Mouse (Mus musculus) myocyte (in vitro differentiated cells): ENCODE results near the gene Dusp18. TPM values are rescaled to one million over a fixed set of nuclear protein-coding genes. Genes with fewer than 3 reads are reported as not detected.

Experiments used
- H3K27me3 ChIP-seq: one replicate; pipeline ENCODE4 v1.6.1; 2011; ENCODE audit not compliant: control insufficient read depth, insufficient read depth, insufficient read length
- H3K36me3 ChIP-seq: one replicate; pipeline ENCODE4 v1.6.1; 2011; ENCODE audit not compliant: control insufficient read depth, insufficient read depth
- H3K4me2 ChIP-seq: one replicate; pipeline ENCODE4 v1.6.1; 2011; ENCODE audit warnings: low read depth, control low read depth
- H3K4me3 ChIP-seq: one replicate; pipeline ENCODE4 v1.5.1; 2011; ENCODE audit warnings: mild to moderate bottlenecking, control low read depth, moderate library complexity
- H3K79me2 ChIP-seq: one replicate; pipeline ENCODE4 v1.6.1; 2011; ENCODE audit not compliant: control insufficient read depth, insufficient read depth
- H3ac ChIP-seq: one replicate; pipeline ENCODE4 v1.6.1; 2011; ENCODE audit not compliant: control insufficient read depth, insufficient read length
- CEBPB ChIP-seq: IDR thresholded peaks from 2 replicates; pipeline ENCODE4 v1.6.1; 2011; ENCODE audit warnings: mild to moderate bottlenecking, moderate library complexity; ENCODE audit not compliant: poor library complexity, insufficient read depth, severe bottlenecking
- E2F4 ChIP-seq: IDR thresholded peaks from one replicate; pipeline ENCODE4 v1.6.1; 2011; ENCODE audit warnings: mild to moderate bottlenecking, control low read depth, moderate library complexity; ENCODE audit not compliant: insufficient read depth
- MAX ChIP-seq: IDR thresholded peaks from one replicate; pipeline ENCODE4 v1.6.1; 2011; ENCODE audit warnings: low read depth, mild to moderate bottlenecking, control low read depth
- MYOD1 ChIP-seq, 3 experiments: IDR thresholded peaks; one replicate each; pipeline ENCODE4 v1.6.1; 2011; ENCODE audit warnings: control low read depth in 2 of 3, low read depth in 2 of 3, mild to moderate bottlenecking in 2 of 3, moderate library complexity in 1 of 3; ENCODE audit not compliant: insufficient read length in 2 of 3, control insufficient read depth in 1 of 3
- MYOG ChIP-seq, 3 experiments: IDR thresholded peaks; one replicate each; pipeline ENCODE4 v1.6.1; 2011; ENCODE audit warnings: control low read depth in 2 of 3, low read depth in 2 of 3, mild to moderate bottlenecking in 2 of 3; ENCODE audit not compliant: insufficient read length in 2 of 3, control insufficient read depth in 1 of 3, insufficient read depth in 1 of 3
- POLR2A ChIP-seq: IDR thresholded peaks from one replicate; pipeline ENCODE4 v1.6.1; 2011; ENCODE audit warnings: low read depth, mild to moderate bottlenecking, control low read depth, moderate library complexity; ENCODE audit not compliant: insufficient read length
- POLR2AphosphoS2 ChIP-seq: IDR thresholded peaks from one replicate; pipeline ENCODE4 v1.6.1; 2011; ENCODE audit warnings: low read depth, control low read depth; ENCODE audit not compliant: insufficient read length
- REST ChIP-seq: IDR thresholded peaks from one replicate; pipeline ENCODE4 v1.6.1; 2011; ENCODE audit warnings: mild to moderate bottlenecking, control low read depth, moderate library complexity; ENCODE audit not compliant: insufficient read depth, insufficient read length
- SRF ChIP-seq: IDR thresholded peaks from one replicate; pipeline ENCODE4 v1.6.1; 2011; ENCODE audit warnings: low read depth; ENCODE audit not compliant: control insufficient read depth, insufficient read length
- TCF12 ChIP-seq: IDR thresholded peaks from one replicate; pipeline ENCODE4 v1.6.1; 2011; ENCODE audit warnings: mild to moderate bottlenecking, control low read depth; ENCODE audit not compliant: poor library complexity, insufficient read depth, severe bottlenecking
- TCF3 ChIP-seq: IDR thresholded peaks from one replicate; pipeline ENCODE4 v1.6.1; 2011; ENCODE audit warnings: low read depth, control low read depth; ENCODE audit not compliant: insufficient read length
- USF1 ChIP-seq: IDR thresholded peaks from one replicate; pipeline ENCODE4 v1.6.1; 2011; ENCODE audit warnings: low read depth, mild to moderate bottlenecking, control low read depth, moderate library complexity
- polyA plus RNA-seq: library from polyadenylated mRNA; unstranded; fragments of >200 nt; fragmentation: generic; extraction: Trizol; gene quantifications from one replicate; pipeline ENCODE4 v1.2.1, GENCODE M21; 2012; ENCODE audit warnings: missing spikeins

The Dusp18 gene
- polyA plus RNA-seq, 1 experiment = 26.5 TPM

GRCm38 (mm10) chr11:3862661-3863453 lies 32.2 kb upstream of the Dusp18 start:
- H3ac ChIP-seq = no peak overlapping the region
- TF ChIP-seq TCF12 = no peak
- no peak for TF ChIP-seq TCF3
- no peak for TF ChIP-seq POLR2A
- TF ChIP-seq REST = no peak
- TF ChIP-seq SRF = no peak
- no peak for TF ChIP-seq MYOD1 (IDR thresholded peaks at IDR 0.05; ENCODE audit: control insufficient read depth in 1 of 3, insufficient read length in 2 of 3, low read depth in 2 of 3)
- no peak for TF ChIP-seq MAX
- TF ChIP-seq POLR2AphosphoS2 = no peak
- TF ChIP-seq USF1 = no peak
- no peak for TF ChIP-seq E2F4
- TF ChIP-seq MYOG (IDR thresholded peaks at IDR 0.05; ENCODE audit: control insufficient read depth in 1 of 3, insufficient read depth in 1 of 3, insufficient read length in 2 of 3, low read depth in 2 of 3) = no peak
- TF ChIP-seq CEBPB = no peak
- H3K79me2 ChIP-seq = no peaks in the 10 kb centered on the region
- no peaks in the 10 kb centered on the region for H3K36me3 ChIP-seq
- peak overlapping the region; percentile 27 for H3K4me3 ChIP-seq
- peak overlapping the region; percentile 70 for H3K4me2 ChIP-seq
- no peaks in the 10 kb centered on the region for H3K27me3 ChIP-seq

- peak within 1 kb of the TSS; percentile 27 for H3K4me3 ChIP-seq
- peak; percentile 75 for TF ChIP-seq POLR2A
- peak; percentile 62 for TF ChIP-seq POLR2AphosphoS2
- peak in 1 of 3 experiments; percentile 25 for TF ChIP-seq MYOD1 (IDR thresholded peaks at IDR 0.05; ENCODE audit: control insufficient read depth in 1 of 3, insufficient read length in 2 of 3, low read depth in 2 of 3)
- no peak for TF ChIP-seq USF1
- peak in 1 of 3 experiments; percentile 50 for TF ChIP-seq MYOG (IDR thresholded peaks at IDR 0.05; ENCODE audit: control insufficient read depth in 1 of 3, insufficient read depth in 1 of 3, insufficient read length in 2 of 3, low read depth in 2 of 3)
- no peaks in the 10 kb centered on the region for H3K36me3 ChIP-seq
- peak within 1 kb of the TSS; percentile 90 for H3K4me2 ChIP-seq
- no peaks in the 10 kb centered on the region for H3K27me3 ChIP-seq
- H3ac ChIP-seq = peak within 1 kb of the TSS; percentile 1
- no peaks in the 10 kb centered on the region for H3K79me2 ChIP-seq
Measured at GRCm38 (mm10) chr11:3863454-3864112, 31.5 kb upstream of the Dusp18 start, which contains the start of gene Osbp2. Gene Osbp2, minus strand, starts transcription at chr11:3863903.

GRCm38 (mm10) chr11:3864343-3864742 lies 30.7 kb upstream of the Dusp18 start:
- no peaks in the 10 kb centered on the region for H3K36me3 ChIP-seq
- H3K4me3 ChIP-seq = peak overlapping the region; percentile 27
- H3K27me3 ChIP-seq = no peaks in the 10 kb centered on the region
- no peak overlapping the region for H3ac ChIP-seq
- TF ChIP-seq MYOD1 (IDR thresholded peaks at IDR 0.05; ENCODE audit: control insufficient read depth in 1 of 3, insufficient read length in 2 of 3, low read depth in 2 of 3) (no peak), E2F4 (no peak), SRF (no peak)
- peak overlapping the region; percentile 90 for H3K4me2 ChIP-seq
- H3K79me2 ChIP-seq = no peaks in the 10 kb centered on the region

GRCm38 (mm10) chr11:3876419-3876818 lies 18.6 kb upstream of the Dusp18 start:
- Histone ChIP-seq H3K79me2 (no peaks in the 10 kb centered on the region), H3ac (no peak overlapping the region), H3K36me3 (no peaks in the 10 kb centered on the region), H3K4me2 (no peak overlapping the region), H3K4me3 (no peak overlapping the region), H3K27me3 (no peaks in the 10 kb centered on the region)
- TF ChIP-seq MYOG (IDR thresholded peaks at IDR 0.05; ENCODE audit: control insufficient read depth in 1 of 3, insufficient read depth in 1 of 3, insufficient read length in 2 of 3, low read depth in 2 of 3) (no peak), MAX (no peak), POLR2AphosphoS2 (no peak), E2F4 (no peak), CEBPB (no peak), POLR2A (no peak), MYOD1 (IDR thresholded peaks at IDR 0.05; ENCODE audit: control insufficient read depth in 1 of 3, insufficient read length in 2 of 3, low read depth in 2 of 3) (no peak), SRF (no peak), USF1 (no peak), TCF3 (no peak), TCF12 (no peak), REST (no peak)

- H3K4me2 ChIP-seq = no peak overlapping the region
- H3K36me3 ChIP-seq = no peaks in the 10 kb centered on the region
Measured at GRCm38 (mm10) chr11:3878660-3879059, 16.4 kb upstream of the Dusp18 start.

More at GRCm38 (mm10) chr11:3878660-3879059, 16.4 kb upstream of the Dusp18 start:
- no peak overlapping the region for H3ac ChIP-seq
- H3K27me3 ChIP-seq = no peaks in the 10 kb centered on the region
- no peaks in the 10 kb centered on the region for H3K79me2 ChIP-seq
- H3K4me3 ChIP-seq = no peak overlapping the region
- TF ChIP-seq USF1 = peak; percentile 85
- TF ChIP-seq MYOG (IDR thresholded peaks at IDR 0.05; ENCODE audit: control insufficient read depth in 1 of 3, insufficient read depth in 1 of 3, insufficient read length in 2 of 3, low read depth in 2 of 3) = peak in 1 of 3 experiments; percentile 39
- no peak for TF ChIP-seq CEBPB
- TF ChIP-seq MYOD1 (IDR thresholded peaks at IDR 0.05; ENCODE audit: control insufficient read depth in 1 of 3, insufficient read length in 2 of 3, low read depth in 2 of 3) = peak in 1 of 3 experiments; percentile 54
